Mouse (Mus musculus): ENCODE data around the gene Ttll5. TPM values are rescaled to one million over a fixed set of nuclear protein-coding genes. Genes with fewer than 3 reads are reported as not detected.

The Ttll5 gene
- polyA plus RNA-seq, 1 experiment from 2014 or later: 17.2 TPM

DNA sequence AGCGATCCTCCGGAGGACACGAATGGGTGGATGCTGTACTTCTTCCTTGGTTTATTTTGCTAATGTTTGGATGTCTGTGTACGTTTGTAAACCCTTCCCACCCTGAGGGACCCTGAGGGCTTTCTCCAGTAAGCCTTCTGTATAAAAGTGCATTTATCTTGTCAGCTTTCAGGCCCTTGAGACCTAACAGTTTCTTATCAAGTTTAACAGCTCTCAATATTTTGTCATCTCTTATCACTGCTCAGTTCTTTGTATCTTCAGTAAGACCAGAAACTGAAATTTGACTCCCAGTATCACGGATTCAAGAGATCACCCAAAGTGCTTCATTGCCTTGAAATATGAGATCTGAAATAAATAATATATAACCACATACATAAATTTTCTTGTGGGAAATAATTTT is 206.5 kb downstream of the Ttll5 start:
- no peak for DNase-seq (ENCODE audit: low spot score)
- 82% methylated on average over 5 of the region's 5 CpGs for WGBS
- H3K4me1 ChIP-seq: peaks cover 13% of the 10 kb centered on the region
- no peak overlapping the region for H3K27ac ChIP-seq (replicated peaks)
- no peaks in the 10 kb centered on the region for H3K27me3 ChIP-seq (ENCODE audit: low read depth, poor library complexity, severe bottlenecking)
- H3K36me3 ChIP-seq: no peaks in the 10 kb centered on the region
- no peak overlapping the region for H3K4me3 ChIP-seq
- H3K9me3 ChIP-seq (replicated peaks): no peaks in the 10 kb centered on the region

DNA sequence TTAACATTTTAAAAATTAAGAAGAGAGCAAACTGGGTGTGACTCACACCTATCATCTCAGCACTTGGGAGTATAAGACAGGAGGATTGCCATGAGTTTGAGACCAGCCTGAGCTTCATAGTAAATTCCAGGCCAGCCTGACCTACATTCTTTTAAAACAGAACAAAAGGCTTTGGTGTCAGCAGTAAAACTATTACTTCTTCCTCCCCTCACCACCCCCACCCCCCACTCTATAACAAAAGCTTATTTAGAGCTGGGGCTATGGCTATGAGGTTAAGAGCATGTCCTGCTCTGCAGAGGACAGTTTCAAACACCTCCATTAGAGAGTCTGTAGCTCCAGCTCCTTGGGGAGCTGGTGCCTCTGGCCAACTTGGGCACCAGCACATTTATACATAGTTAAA is 211.1 kb downstream of the Ttll5 start:
- H3K36me3 ChIP-seq: no peaks in the 10 kb centered on the region
- no peak overlapping the region for H3K27ac ChIP-seq (replicated peaks)

DNA sequence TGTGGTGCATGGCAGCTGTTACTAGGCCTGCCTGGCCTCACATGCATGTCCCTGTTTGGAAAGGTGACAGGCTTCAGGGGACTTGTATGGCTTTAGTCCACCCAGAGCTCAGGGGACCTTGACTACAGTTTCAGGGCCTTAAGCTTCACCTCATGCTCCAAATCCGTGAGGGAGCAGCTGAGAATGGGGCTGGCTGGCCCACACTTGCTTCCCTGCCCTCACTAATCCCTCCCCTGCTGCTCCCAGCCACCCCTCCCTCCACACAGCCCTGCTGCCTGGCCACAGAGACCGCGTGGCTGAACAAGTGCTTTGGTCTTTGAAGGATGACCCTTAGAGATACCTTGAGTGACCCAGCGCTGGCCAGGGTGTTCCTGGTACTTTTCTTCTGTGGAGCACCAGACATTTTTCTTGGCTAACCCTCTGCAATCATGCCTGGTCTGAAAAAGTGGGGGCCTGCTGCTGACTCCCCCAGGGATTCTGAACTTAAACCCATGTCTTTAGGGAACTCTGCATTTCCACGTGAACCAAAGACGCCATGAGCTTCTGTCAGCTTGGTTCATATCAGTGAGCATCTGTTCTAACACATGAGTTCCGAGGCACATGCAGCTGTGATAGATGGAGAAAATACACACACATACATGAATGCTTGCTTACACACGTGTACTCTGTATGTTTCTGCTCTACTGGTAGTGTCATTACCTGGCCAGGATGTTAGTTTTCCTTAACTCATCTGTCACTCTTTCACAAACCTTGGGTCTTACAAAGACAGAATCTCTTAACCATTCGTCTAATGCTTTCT is 212.1 kb downstream of the Ttll5 start:
- H3K9me3 ChIP-seq (replicated peaks): no peaks in the 10 kb centered on the region
- 42% methylated on average over 9 of the region's 9 CpGs for WGBS
- no peaks in the 10 kb centered on the region for H3K27me3 ChIP-seq (ENCODE audit: low read depth, poor library complexity, severe bottlenecking)
- no peaks in the 10 kb centered on the region for H3K36me3 ChIP-seq
- H3K4me3 ChIP-seq: no peak overlapping the region
- peaks cover 33% of the 10 kb centered on the region for H3K4me1 ChIP-seq
- peak; percentile 33 for DNase-seq (ENCODE audit: low spot score)
- 0 out of 2 replicates have a peak overlapping the region, but pooled peaks have one; percentile 55 for H3K27ac ChIP-seq (replicated peaks)

More for the DNA sequence above, 211.1 kb downstream of the Ttll5 start:
- no peaks in the 10 kb centered on the region for H3K9me3 ChIP-seq (replicated peaks)
- H3K4me1 ChIP-seq: peaks cover 33% of the 10 kb centered on the region
- no peaks in the 10 kb centered on the region for H3K27me3 ChIP-seq (ENCODE audit: low read depth, poor library complexity, severe bottlenecking)
- DNase-seq (ENCODE audit: low spot score): no peak
- no peak overlapping the region for H3K4me3 ChIP-seq

DNA sequence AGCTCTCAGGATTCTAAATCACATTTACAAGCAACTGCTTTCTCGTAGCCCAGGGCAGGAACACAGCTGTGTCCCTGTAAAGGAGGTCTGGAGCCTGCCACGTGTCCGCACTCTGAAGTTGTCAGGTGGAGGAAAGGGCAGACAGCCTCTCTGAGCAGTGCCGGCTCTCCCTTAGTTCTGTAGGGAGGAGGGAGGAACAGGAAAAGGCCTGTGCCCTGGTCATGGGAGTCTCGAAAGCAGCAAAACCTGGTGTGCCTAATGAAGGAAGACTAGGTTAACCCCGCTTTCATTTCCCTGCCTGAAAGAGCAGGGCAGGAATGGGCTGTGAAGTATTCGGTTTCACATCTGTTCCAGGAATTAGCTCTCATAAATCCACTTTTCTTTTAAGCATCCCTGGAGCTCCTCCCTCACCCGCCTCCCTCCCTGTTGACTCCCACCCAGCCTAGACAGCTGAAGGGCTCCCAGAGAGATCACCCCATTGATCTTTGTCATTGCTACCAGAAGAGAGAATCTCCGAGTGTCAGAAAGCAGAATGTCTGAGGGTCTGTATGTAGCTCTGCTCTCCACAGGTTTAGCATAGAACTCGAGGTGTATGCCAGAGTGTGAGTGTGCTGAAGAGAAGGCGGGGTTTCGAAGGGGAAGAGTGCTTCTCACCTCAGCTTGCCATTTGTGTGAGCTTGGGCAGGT is 212.9 kb downstream of the Ttll5 start:
- no peaks in the 10 kb centered on the region; the same call in 1 of the 2 replicates for H3K9me3 ChIP-seq (replicated peaks)
- H3K36me3 ChIP-seq: 0 out of 2 replicates have a peak, but pooled peaks cover under 1% of the 10 kb centered on the region
- peaks cover 33% of the 10 kb centered on the region for H3K4me1 ChIP-seq
- H3K4me3 ChIP-seq: no peak overlapping the region
- 32% methylated on average over 12 of the region's 12 CpGs for WGBS
- H3K27ac ChIP-seq (replicated peaks): peak overlapping the region; percentile 53
- H3K27me3 ChIP-seq (ENCODE audit: low read depth, poor library complexity, severe bottlenecking): no peaks in the 10 kb centered on the region
- DNase-seq (ENCODE audit: low spot score): peak; percentile 20

DNA sequence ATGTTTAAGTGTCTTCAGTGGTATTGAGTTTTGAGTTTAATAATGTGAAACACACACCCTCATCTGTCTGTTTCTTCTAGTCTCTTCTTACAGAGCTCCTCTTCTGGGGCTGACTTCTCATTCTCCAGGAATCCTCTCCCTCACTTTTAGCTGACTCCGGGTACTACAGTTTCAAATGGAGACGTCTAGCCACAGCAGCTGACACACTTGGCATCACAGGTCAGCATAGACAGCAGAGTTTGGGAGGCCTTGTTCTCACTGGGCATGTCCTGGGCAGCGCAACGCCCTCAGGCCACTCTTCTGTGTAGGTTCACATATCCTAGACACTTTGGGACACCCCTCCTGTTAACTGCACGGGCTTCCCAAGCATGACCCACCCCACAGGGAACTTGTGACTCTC is 214.6 kb downstream of the Ttll5 start:
- Histone ChIP-seq H3K36me3 (peaks cover 11% of the 10 kb centered on the region), H3K4me3 (no peak overlapping the region), H3K4me1 (peaks cover 27% of the 10 kb centered on the region), H3K9me3 (replicated peaks) (peaks cover 6% of the 10 kb centered on the region; the same call in 1 of the 2 replicates), H3K27me3 (ENCODE audit: low read depth, poor library complexity, severe bottlenecking) (no peaks in the 10 kb centered on the region), H3K27ac (replicated peaks) (no peak overlapping the region)
- no peak for DNase-seq (ENCODE audit: low spot score)
- 86% methylated on average over 5 of the region's 5 CpGs for WGBS

DNA sequence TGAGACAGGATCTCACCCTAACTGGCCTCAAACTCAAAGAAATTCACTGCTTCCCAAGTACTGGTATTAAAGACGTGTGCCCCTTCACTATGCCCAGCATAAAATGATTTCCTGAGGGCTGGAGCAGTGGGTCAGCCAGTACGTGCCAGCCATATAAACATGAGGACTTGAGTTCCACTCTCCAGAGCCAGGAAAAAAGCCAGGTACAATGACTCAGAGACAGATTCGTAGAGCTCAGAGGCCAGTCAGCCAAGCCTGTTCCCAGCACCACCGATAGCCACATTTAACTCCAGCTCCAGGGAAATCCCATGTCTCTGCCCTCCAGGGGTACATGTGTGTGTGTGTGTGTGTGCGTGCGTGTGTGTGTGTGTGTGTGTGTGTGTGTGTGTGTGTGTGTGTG is 215.3 kb downstream of the Ttll5 start:
- Histone ChIP-seq H3K4me1 (peaks cover 25% of the 10 kb centered on the region), H3K36me3 (peaks cover 11% of the 10 kb centered on the region)
- WGBS: 89% methylated on average over 6 of the region's 6 CpGs

DNA sequence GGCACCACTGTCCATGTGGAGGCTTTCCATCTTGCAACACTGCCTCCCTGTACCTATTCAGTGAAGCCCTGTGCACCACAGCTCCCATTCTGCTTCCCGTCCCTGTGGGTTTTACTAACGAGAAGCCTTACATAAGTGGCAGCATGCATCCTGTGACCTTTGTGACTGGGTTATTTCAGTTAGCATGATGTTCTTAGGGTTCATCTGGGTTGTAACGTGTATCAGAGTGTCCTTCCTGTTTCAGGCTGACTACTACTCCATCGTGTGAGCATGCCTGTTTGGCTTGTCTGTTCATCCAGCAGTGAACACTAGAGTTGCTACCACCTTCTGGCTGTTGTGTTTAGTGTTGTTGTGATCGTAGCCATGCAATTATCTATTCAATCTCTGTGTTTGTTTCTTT is 221.7 kb downstream of the Ttll5 start:
- Histone ChIP-seq H3K27ac (replicated peaks) (no peak overlapping the region), H3K4me1 (peaks cover 19% of the 10 kb centered on the region), H3K4me3 (no peak overlapping the region), H3K27me3 (ENCODE audit: low read depth, poor library complexity, severe bottlenecking) (no peaks in the 10 kb centered on the region), H3K9me3 (replicated peaks) (peaks cover 6% of the 10 kb centered on the region; the same call in 1 of the 2 replicates), H3K36me3 (peaks cover 11% of the 10 kb centered on the region)
- WGBS: 87% methylated on average over 5 of the region's 5 CpGs
- no peak for DNase-seq (ENCODE audit: low spot score)

More for the DNA sequence above, 215.3 kb downstream of the Ttll5 start:
- Histone ChIP-seq H3K27me3 (ENCODE audit: low read depth, poor library complexity, severe bottlenecking) (no peaks in the 10 kb centered on the region), H3K4me3 (no peak overlapping the region), H3K27ac (replicated peaks) (no peak overlapping the region), H3K9me3 (replicated peaks) (peaks cover 6% of the 10 kb centered on the region; the same call in 1 of the 2 replicates)
- DNase-seq (ENCODE audit: low spot score): no peak

DNA sequence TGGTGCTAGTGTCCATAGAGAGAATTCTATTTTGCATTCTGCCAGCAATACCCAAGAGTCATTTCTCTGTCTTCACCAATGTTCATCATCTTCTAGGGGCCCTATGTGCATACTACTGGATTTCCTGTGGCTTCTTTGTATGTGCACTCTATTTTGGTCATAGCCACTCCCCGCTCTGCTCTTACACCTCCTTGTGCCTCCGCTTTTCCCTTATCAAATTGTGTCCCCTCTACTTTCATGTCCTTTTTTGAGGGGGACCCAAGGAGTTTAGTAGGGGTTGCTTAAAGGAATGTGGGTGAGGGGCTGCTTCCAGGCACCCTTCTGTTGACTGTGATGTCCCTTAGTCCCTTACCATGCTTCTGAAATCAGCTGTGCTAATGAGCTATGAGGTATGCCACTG is 222.3 kb downstream of the Ttll5 start:
- peaks cover 11% of the 10 kb centered on the region for H3K36me3 ChIP-seq
- DNase-seq (ENCODE audit: low spot score): no peak
- H3K4me1 ChIP-seq: peaks cover 19% of the 10 kb centered on the region
- H3K27me3 ChIP-seq (ENCODE audit: low read depth, poor library complexity, severe bottlenecking): no peaks in the 10 kb centered on the region
- 96% methylated on average over 2 of the region's 2 CpGs for WGBS
- no peak overlapping the region for H3K27ac ChIP-seq (replicated peaks)
- H3K9me3 ChIP-seq (replicated peaks): peaks cover 6% of the 10 kb centered on the region; the same call in 1 of the 2 replicates
- no peak overlapping the region for H3K4me3 ChIP-seq

DNA sequence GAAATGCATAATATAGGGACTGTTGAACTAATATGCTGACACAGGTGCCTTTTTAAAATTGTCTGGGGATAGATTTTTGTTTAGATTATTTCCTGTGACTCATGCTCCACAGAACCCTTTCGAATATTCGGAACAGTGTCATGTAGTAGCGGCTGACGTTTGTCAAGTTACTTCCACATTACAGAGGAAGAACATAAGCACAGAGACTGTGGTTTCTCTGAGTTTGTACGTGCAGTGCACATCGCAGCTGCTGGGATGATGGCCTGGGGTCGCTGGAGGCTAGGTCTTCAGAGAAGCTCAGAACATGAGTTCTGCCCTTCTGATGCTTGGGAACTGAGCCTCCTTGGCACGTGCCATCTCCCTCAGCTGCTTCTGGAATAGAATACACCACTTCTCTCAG is 222.9 kb downstream of the Ttll5 start:
- WGBS: 94% methylated on average over 8 of the region's 8 CpGs

DNA sequence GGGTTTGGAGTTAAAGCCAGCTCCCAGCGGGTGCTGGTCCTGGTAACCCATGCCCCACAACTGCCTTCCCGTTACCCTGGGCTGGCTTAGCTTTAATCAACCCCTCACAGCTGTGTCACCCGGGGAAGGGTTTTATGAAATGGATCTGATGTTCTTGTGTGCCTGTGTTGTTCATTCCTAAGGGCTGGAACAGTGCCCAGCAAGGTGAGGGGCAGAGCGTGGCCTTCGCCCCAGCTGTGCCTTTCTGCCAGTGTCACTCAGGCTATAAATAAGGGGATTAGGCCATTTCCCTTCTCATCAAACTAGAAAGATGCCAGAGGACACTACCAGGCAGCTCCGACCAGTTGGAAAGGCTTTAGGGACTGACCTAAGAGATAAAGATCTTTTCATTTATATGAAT is 225.4 kb downstream of the Ttll5 start:
- H3K4me3 ChIP-seq: no peak overlapping the region
- 79% methylated on average over 6 of the region's 6 CpGs for WGBS
- H3K27me3 ChIP-seq (ENCODE audit: low read depth, poor library complexity, severe bottlenecking): no peaks in the 10 kb centered on the region
- H3K36me3 ChIP-seq: no peaks in the 10 kb centered on the region
- no peaks in the 10 kb centered on the region for H3K9me3 ChIP-seq (replicated peaks)
- peaks cover 19% of the 10 kb centered on the region for H3K4me1 ChIP-seq
- no peak for DNase-seq (ENCODE audit: low spot score)
- no peak overlapping the region for H3K27ac ChIP-seq (replicated peaks)

More for the DNA sequence above, 222.9 kb downstream of the Ttll5 start:
- Histone ChIP-seq H3K4me3 (no peak overlapping the region), H3K4me1 (peaks cover 19% of the 10 kb centered on the region), H3K9me3 (replicated peaks) (peaks cover 6% of the 10 kb centered on the region; the same call in 1 of the 2 replicates), H3K27ac (replicated peaks) (no peak overlapping the region), H3K27me3 (ENCODE audit: low read depth, poor library complexity, severe bottlenecking) (no peaks in the 10 kb centered on the region), H3K36me3 (peaks cover 11% of the 10 kb centered on the region)
- DNase-seq (ENCODE audit: low spot score): no peak

DNA sequence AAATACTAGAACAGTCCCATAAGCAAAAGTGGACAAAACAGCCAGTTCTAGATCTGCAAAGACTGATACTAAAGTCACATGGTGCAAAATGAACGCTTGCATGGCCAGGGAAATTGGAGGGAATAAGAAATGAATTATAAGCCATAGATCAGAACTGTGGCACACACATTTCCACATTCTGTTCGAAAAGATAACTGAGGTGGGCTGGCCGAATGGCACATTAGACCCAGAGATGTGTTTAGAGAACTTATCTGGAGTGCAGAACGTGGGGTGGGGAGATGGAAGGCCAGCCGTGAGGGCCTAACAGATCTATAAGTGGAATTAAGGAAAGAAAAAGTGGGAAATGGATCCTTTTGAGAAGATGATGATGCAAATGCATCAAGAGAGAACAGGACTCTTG is 227.0 kb downstream of the Ttll5 start:
- H3K36me3 ChIP-seq: 0 out of 2 replicates have a peak, but pooled peaks cover 9% of the 10 kb centered on the region
- no peak for DNase-seq (ENCODE audit: low spot score)
- H3K27ac ChIP-seq (replicated peaks): no peak overlapping the region
- no peak overlapping the region for H3K4me3 ChIP-seq
- 89% methylated on average over 5 of the region's 5 CpGs for WGBS
- H3K4me1 ChIP-seq: peaks cover 19% of the 10 kb centered on the region
- H3K9me3 ChIP-seq (replicated peaks): no peaks in the 10 kb centered on the region
- no peaks in the 10 kb centered on the region for H3K27me3 ChIP-seq (ENCODE audit: low read depth, poor library complexity, severe bottlenecking)

DNA sequence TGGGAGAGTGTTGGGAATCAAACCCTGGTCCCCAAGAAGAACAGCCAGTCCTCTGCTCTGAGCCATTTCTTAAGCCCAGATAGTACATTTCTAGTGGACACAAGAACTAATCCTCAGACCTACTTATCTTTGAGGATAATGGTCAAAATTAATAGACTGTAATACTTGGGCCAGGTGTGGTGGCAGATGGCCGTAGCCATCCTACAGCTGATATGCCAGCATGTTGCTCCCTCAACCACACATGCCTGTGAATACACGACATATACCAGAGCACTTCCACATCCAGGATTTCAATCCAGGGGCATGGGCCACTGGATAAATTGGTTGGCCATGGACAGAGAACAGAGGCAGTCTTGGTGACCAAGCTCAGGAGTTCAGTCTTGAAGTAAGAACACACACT is 230.8 kb downstream of the Ttll5 start:
- WGBS: 92% methylated on average over 2 of the region's 2 CpGs
- H3K4me1 ChIP-seq: no peaks in the 10 kb centered on the region; the same call in 1 of the 2 replicates
- no peaks in the 10 kb centered on the region for H3K27me3 ChIP-seq (ENCODE audit: low read depth, poor library complexity, severe bottlenecking)
- 0 out of 2 replicates have a peak, but pooled peaks cover 18% of the 10 kb centered on the region for H3K36me3 ChIP-seq
- H3K27ac ChIP-seq (replicated peaks): no peak overlapping the region
- no peak for DNase-seq (ENCODE audit: low spot score)
- no peak overlapping the region for H3K4me3 ChIP-seq
- H3K9me3 ChIP-seq (replicated peaks): no peaks in the 10 kb centered on the region

DNA sequence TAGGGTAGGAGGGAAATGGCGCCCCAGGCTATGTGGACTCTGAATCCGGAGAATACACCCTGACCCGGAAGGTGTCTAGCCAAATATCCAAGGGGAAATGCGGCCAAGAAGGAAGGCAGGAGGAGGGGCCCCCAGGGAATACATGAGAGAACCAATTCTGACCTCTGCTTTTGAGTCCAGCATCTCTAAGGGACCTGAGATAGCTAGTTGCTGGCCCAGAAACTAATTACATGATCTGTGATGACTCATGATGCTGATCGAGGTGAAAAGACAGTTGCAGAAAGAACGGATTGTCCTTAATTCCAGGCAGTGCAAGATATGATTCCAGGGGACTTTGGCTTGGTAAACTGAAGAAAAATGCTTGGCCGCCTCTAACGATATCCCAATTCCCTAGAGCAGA is 232.5 kb downstream of the Ttll5 start:
- Histone ChIP-seq H3K36me3 (0 out of 2 replicates have a peak, but pooled peaks cover 22% of the 10 kb centered on the region), H3K27ac (replicated peaks) (no peak overlapping the region), H3K4me3 (no peak overlapping the region), H3K4me1 (no peaks in the 10 kb centered on the region; the same call in 1 of the 2 replicates), H3K27me3 (ENCODE audit: low read depth, poor library complexity, severe bottlenecking) (no peaks in the 10 kb centered on the region), H3K9me3 (replicated peaks) (no peaks in the 10 kb centered on the region)
- 92% methylated on average over 8 of the region's 8 CpGs for WGBS
- no peak for DNase-seq (ENCODE audit: low spot score)
